Mouse (Mus musculus) CD4-positive, CD25-positive, alpha-beta regulatory T cell, adult 4 months (primary cell): ENCODE measurements around the gene Clybl. TPM values are rescaled to one million over a fixed set of nuclear protein-coding genes. Genes with fewer than 3 reads are reported as not detected.

Experiments used
- ATAC-seq: one replicate; pipeline ENCODE4 v1.8.0; 2017
- polyA plus RNA-seq, 2 experiments: library from polyadenylated mRNA; unstranded; fragments of 100-300 nt; shearing (Covaris generic); gene quantifications; one replicate each; pipeline ENCODE4 v1.2.1; 2017

Gene Clybl
- polyA plus RNA-seq, 2 experiments from 2014 or later: 10.5 to 13.7 TPM

- ATAC-seq: no peak
Observed at GRCm38 (mm10) chr14:122432558-122432957, 251.1 kb downstream of the Clybl start.

GRCm38 (mm10) chr14:122434039-122434438 is 252.5 kb downstream of the Clybl start:
- no peak for ATAC-seq

- ATAC-seq: no peak
Observed at GRCm38 (mm10) chr14:122436850-122437249, 255.3 kb downstream of the Clybl start.

- no peak for ATAC-seq
Observed at GRCm38 (mm10) chr14:122449601-122450495, 268.3 kb downstream of the Clybl start.

- ATAC-seq: no peak
Observed at GRCm38 (mm10) chr14:122450496-122451382, 269.2 kb downstream of the Clybl start, which contains the start of gene Gm5089. Gene Gm5089 (minus strand): TSS chr14:122451115.

DNA sequence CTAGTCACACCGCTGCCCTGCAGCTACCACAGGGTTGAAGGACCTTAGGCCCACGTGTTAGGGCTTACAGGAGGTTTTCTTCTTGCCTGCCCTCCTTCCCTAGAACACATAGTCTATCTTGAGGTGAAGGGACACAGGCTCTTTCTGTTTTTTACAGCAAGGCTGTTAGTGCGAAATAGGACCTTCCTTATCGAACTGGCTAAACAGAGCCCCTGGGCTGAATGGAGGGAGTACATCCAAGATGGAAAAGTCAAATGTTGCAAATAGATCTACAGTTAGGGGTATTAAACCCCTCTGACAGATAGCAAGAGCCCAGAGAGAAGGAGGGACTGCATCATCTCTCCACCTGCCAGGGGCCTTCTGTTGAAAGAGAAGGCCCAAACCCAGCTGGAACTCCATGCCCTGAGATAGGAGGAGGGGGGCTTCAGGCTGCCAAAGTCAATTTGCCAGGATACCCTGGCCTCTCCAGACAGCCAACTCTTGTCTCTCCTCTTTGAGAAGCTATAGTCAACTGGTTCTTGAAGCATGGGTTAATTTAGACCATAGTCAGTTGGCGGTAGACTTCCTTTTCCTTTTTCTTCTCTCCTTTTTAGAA is 270.1 kb downstream of the Clybl start:
- no peak for ATAC-seq

Other genes starting within 250 kb of the Clybl start
- 100 to 1,000 TPM; 102 to 104 TPM for gene Gpr183, start 216.5 kb upstream of the Clybl start, polyA plus RNA-seq
- not detected for gene Timm8a2, start 147.0 kb upstream of the Clybl start, polyA plus RNA-seq
- gene Tm9sf2, start 74.7 kb upstream of the Clybl start, polyA plus RNA-seq: 10 to 100 TPM; 48.3 to 70.6 TPM